Mouse (Mus musculus): ENCODE results near the gene Actg2. TPM values are rescaled to one million over a fixed set of nuclear protein-coding genes. Genes with fewer than 3 reads are reported as not detected.

Actg2 gene
- polyA plus RNA-seq, 1 experiment: 14.8 TPM

DNA sequence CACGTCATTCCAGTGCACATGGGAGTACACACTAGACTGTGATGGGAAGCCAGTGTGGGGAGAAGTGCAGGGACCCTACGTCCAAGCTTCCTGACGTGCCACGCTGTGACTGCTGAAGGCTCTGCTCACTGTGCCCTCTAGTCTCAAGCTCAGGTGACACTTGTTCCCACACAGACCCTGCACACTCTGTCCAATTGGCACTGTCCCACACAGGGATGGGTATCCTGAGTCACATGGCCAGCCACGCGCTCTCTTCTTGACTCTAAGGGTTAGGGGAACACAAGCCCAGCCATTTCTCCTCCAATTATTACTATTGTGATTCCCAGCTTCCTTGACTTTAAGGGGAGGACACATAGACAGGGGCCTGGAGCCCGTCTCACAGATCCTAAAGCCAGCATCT lies 52.3 kb downstream of the Actg2 start:
- WGBS: 94% methylated on average over 7 of the region's 7 CpGs
- H3K4me3 ChIP-seq (ENCODE audit: extremely low read depth, insufficient read depth, insufficient read length): no peak overlapping the region
- no peaks in the 10 kb centered on the region for H3K27me3 ChIP-seq (ENCODE audit: control insufficient read depth, insufficient read depth, low read length)
- no peak overlapping the region for H3K27ac ChIP-seq (ENCODE audit: insufficient read depth, low read length)
- peaks cover 39% of the 10 kb centered on the region; the same call in 1 of the 2 replicates for H3K4me1 ChIP-seq (ENCODE audit: control insufficient read depth, insufficient read depth, insufficient read length)
- no peak for DNase-seq (ENCODE audit: low read depth in 1 of 2, low spot score in 2 of 2)
- H3K36me3 ChIP-seq (ENCODE audit: control insufficient read depth, insufficient read depth, low read length): peaks cover 16% of the 10 kb centered on the region
- TF ChIP-seq POLR2A (IDR thresholded peaks at IDR 0.05; ENCODE audit: low read depth, low read length) (no peak), CTCF (IDR thresholded peaks at IDR 0.05; ENCODE audit: extremely low read depth, insufficient read depth, insufficient read length, insufficient replicate concordance) (no peak)

- TF ChIP-seq CTCF (IDR thresholded peaks at IDR 0.05; ENCODE audit: extremely low read depth, insufficient read depth, insufficient read length, insufficient replicate concordance): no peak
- no peak for TF ChIP-seq POLR2A (IDR thresholded peaks at IDR 0.05; ENCODE audit: low read depth, low read length)
- peak; percentile 44 to 53 for DNase-seq (ENCODE audit: low read depth in 1 of 2, low spot score in 2 of 2)
- Histone ChIP-seq H3K4me1 (ENCODE audit: control insufficient read depth, insufficient read depth, insufficient read length) (peaks cover 48% of the 10 kb centered on the region), H3K36me3 (ENCODE audit: control insufficient read depth, insufficient read depth, low read length) (peaks cover 16% of the 10 kb centered on the region), H3K4me3 (ENCODE audit: extremely low read depth, insufficient read depth, insufficient read length) (no peak overlapping the region), H3K27ac (ENCODE audit: insufficient read depth, low read length) (peak overlapping the region; percentile 89), H3K27me3 (ENCODE audit: control insufficient read depth, insufficient read depth, low read length) (no peaks in the 10 kb centered on the region)
- WGBS: 33% methylated on average over 10 of the region's 10 CpGs
Measured at GRCm38 (mm10) chr6:83482418-83483085, 53.5 kb downstream of the Actg2 start.

GRCm38 (mm10) chr6:83480019-83480655 lies 55.9 kb downstream of the Actg2 start:
- Histone ChIP-seq H3K4me1 (ENCODE audit: control insufficient read depth, insufficient read depth, insufficient read length) (peaks cover 50% of the 10 kb centered on the region), H3K36me3 (ENCODE audit: control insufficient read depth, insufficient read depth, low read length) (peaks cover 6% of the 10 kb centered on the region), H3K27ac (ENCODE audit: insufficient read depth, low read length) (no peak overlapping the region), H3K27me3 (ENCODE audit: control insufficient read depth, insufficient read depth, low read length) (no peaks in the 10 kb centered on the region), H3K4me3 (ENCODE audit: extremely low read depth, insufficient read depth, insufficient read length) (no peak overlapping the region)
- TF ChIP-seq CTCF (IDR thresholded peaks at IDR 0.05; ENCODE audit: extremely low read depth, insufficient read depth, insufficient read length, insufficient replicate concordance) (no peak), POLR2A (IDR thresholded peaks at IDR 0.05; ENCODE audit: low read depth, low read length) (no peak)
- WGBS: 70% methylated on average over 6 of the region's 6 CpGs
- no peak for DNase-seq (ENCODE audit: low read depth in 1 of 2, low spot score in 2 of 2)

- WGBS: 48% methylated on average over 2 of the region's 2 CpGs
- peaks cover 50% of the 10 kb centered on the region for H3K4me1 ChIP-seq (ENCODE audit: control insufficient read depth, insufficient read depth, insufficient read length)
- no peak for TF ChIP-seq CTCF (IDR thresholded peaks at IDR 0.05; ENCODE audit: extremely low read depth, insufficient read depth, insufficient read length, insufficient replicate concordance)
- no peak for TF ChIP-seq POLR2A (IDR thresholded peaks at IDR 0.05; ENCODE audit: low read depth, low read length)
- H3K27ac ChIP-seq (ENCODE audit: insufficient read depth, low read length): no peak overlapping the region
- H3K27me3 ChIP-seq (ENCODE audit: control insufficient read depth, insufficient read depth, low read length): no peaks in the 10 kb centered on the region
- H3K36me3 ChIP-seq (ENCODE audit: control insufficient read depth, insufficient read depth, low read length): peaks cover 4% of the 10 kb centered on the region; the same call in 1 of the 2 replicates
- no peak overlapping the region for H3K4me3 ChIP-seq (ENCODE audit: extremely low read depth, insufficient read depth, insufficient read length)
- no peak for DNase-seq (ENCODE audit: low read depth in 1 of 2, low spot score in 2 of 2)
Measured at GRCm38 (mm10) chr6:83479193-83479592, 56.9 kb downstream of the Actg2 start.

DNA sequence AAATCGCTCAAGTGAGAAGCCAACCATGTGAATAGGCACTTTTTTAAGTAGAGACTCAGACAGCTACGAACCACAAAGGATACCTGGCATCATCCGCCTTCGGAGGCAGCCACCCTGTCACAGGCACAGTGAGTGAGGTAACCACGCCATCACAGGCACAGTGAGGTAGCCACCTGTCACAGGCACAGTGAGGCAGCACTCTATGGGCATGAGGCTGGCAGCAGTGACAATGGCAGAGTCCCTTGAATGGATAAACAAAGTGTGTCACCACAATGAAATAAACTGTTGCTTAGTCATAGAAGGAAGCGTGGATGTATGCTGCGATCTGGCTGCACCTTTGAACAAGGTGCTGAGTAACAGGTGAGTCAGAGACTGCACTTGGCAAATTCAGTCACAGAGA lies 57.4 kb downstream of the Actg2 start:
- DNase-seq (ENCODE audit: low read depth in 1 of 2, low spot score in 2 of 2): no peak
- no peak overlapping the region for H3K27ac ChIP-seq (ENCODE audit: insufficient read depth, low read length)
- H3K4me3 ChIP-seq (ENCODE audit: extremely low read depth, insufficient read depth, insufficient read length): no peak overlapping the region
- TF ChIP-seq POLR2A (IDR thresholded peaks at IDR 0.05; ENCODE audit: low read depth, low read length) (no peak), CTCF (IDR thresholded peaks at IDR 0.05; ENCODE audit: extremely low read depth, insufficient read depth, insufficient read length, insufficient replicate concordance) (no peak)
- peaks cover 4% of the 10 kb centered on the region; the same call in 1 of the 2 replicates for H3K36me3 ChIP-seq (ENCODE audit: control insufficient read depth, insufficient read depth, low read length)
- WGBS: 72% methylated on average over 7 of the region's 7 CpGs
- H3K4me1 ChIP-seq (ENCODE audit: control insufficient read depth, insufficient read depth, insufficient read length): peaks cover 50% of the 10 kb centered on the region
- no peaks in the 10 kb centered on the region for H3K27me3 ChIP-seq (ENCODE audit: control insufficient read depth, insufficient read depth, low read length)

DNA sequence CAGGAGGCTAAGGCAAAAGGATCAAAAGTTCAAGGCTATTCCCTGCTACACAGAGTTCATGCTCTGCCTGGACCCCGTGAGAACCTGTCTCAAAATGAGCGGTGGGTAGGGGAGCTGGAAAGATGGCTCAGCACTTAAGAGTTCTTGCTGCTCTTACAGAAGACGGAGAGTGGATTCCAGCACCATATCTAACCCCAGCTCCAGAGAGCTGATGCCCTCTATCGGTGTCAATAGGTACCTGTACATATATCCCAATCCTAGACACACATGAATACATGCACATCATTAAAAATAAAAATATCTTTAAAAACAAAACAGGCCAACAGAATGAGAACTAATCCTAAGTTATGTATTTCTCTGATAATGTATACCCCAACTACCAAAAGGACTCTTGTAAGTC lies 57.8 kb downstream of the Actg2 start:
- no peak overlapping the region for H3K4me3 ChIP-seq (ENCODE audit: extremely low read depth, insufficient read depth, insufficient read length)
- DNase-seq (ENCODE audit: low read depth in 1 of 2, low spot score in 2 of 2): no peak
- TF ChIP-seq POLR2A (IDR thresholded peaks at IDR 0.05; ENCODE audit: low read depth, low read length): no peak
- no peak for TF ChIP-seq CTCF (IDR thresholded peaks at IDR 0.05; ENCODE audit: extremely low read depth, insufficient read depth, insufficient read length, insufficient replicate concordance)
- H3K4me1 ChIP-seq (ENCODE audit: control insufficient read depth, insufficient read depth, insufficient read length): peaks cover 50% of the 10 kb centered on the region
- 52% methylated on average over 4 of the region's 4 CpGs for WGBS
- H3K27me3 ChIP-seq (ENCODE audit: control insufficient read depth, insufficient read depth, low read length): no peaks in the 10 kb centered on the region
- H3K36me3 ChIP-seq (ENCODE audit: control insufficient read depth, insufficient read depth, low read length): peaks cover 4% of the 10 kb centered on the region; the same call in 1 of the 2 replicates
- H3K27ac ChIP-seq (ENCODE audit: insufficient read depth, low read length): peak overlapping the region; percentile 47

- TF ChIP-seq POLR2A (IDR thresholded peaks at IDR 0.05; ENCODE audit: low read depth, low read length): no peak
- no peak for TF ChIP-seq CTCF (IDR thresholded peaks at IDR 0.05; ENCODE audit: extremely low read depth, insufficient read depth, insufficient read length, insufficient replicate concordance)
- DNase-seq (ENCODE audit: low read depth in 1 of 2, low spot score in 2 of 2): no peak
- peaks cover 2% of the 10 kb centered on the region; the same call in 1 of the 2 replicates for H3K36me3 ChIP-seq (ENCODE audit: control insufficient read depth, insufficient read depth, low read length)
- whole genome bisulfite sequencing: 78% methylated on average over 7 of the region's 7 CpGs
- H3K4me3 ChIP-seq (ENCODE audit: extremely low read depth, insufficient read depth, insufficient read length): no peak overlapping the region
- no peak overlapping the region for H3K27ac ChIP-seq (ENCODE audit: insufficient read depth, low read length)
- no peaks in the 10 kb centered on the region for H3K27me3 ChIP-seq (ENCODE audit: control insufficient read depth, insufficient read depth, low read length)
- H3K4me1 ChIP-seq (ENCODE audit: control insufficient read depth, insufficient read depth, insufficient read length): peaks cover 26% of the 10 kb centered on the region
Measured at GRCm38 (mm10) chr6:83475431-83475830, 60.6 kb downstream of the Actg2 start.
